ENCODE assay signal across 23 mouse cellular contexts in genomic region chr16:72633846-72634245, GRCm38 (mm10).
DNase-seq lines count a peak whose midpoint lies in the region; ATAC-seq and TF ChIP-seq lines count a peak whose summit lies in the region.
"Had no signal": no experiment of that assay in that cellular context is flagged by ENCODE, and none has a peak within 500 bp of the region (broad histone marks: within the 10 kb centered on the region; RNA-seq: fewer than 3 reads in every experiment).

No protein-coding gene starts in this region.

- no peaks in the 10 kb centered on the region for H3K4me1 ChIP-seq in intestine, embryonic 15.5 days (replicated peaks)
- H3K4me1 ChIP-seq in intestine, postnatal 0 days (replicated peaks; ENCODE audit: control insufficient read depth, insufficient read depth, low read length): no peaks in the 10 kb centered on the region
- no peaks in the 10 kb centered on the region for H3K4me1 ChIP-seq in stomach, embryonic 14.5 days (ENCODE audit: control insufficient read depth, insufficient read depth, low read length)
- H3K4me1 ChIP-seq in stomach, postnatal 0 days (replicated peaks; ENCODE audit: control insufficient read depth, insufficient read depth): no peaks in the 10 kb centered on the region
- H3K4me1 ChIP-seq in stomach, embryonic 16.5 days (ENCODE audit: control insufficient read depth, insufficient read depth, low read length): 0 out of 2 replicates have a peak, but pooled peaks cover 2% of the 10 kb centered on the region
- no peaks in the 10 kb centered on the region for H3K4me1 ChIP-seq in midbrain, embryonic 13.5 days (replicated peaks)
- H3K4me1 ChIP-seq: embryonic facial prominence, embryonic 13.5 days; forebrain, embryonic 13.5 days; heart, embryonic 15.5 days; hindbrain, embryonic 10.5 days; hindbrain, embryonic 15.5 days had no signal

- H3K4me3 ChIP-seq in intestine, embryonic 15.5 days (replicated peaks): no peak overlapping the region
- no peak overlapping the region for H3K4me3 ChIP-seq in intestine, postnatal 0 days (ENCODE audit: low read depth, low read length)
- no peak overlapping the region for H3K4me3 ChIP-seq in stomach, embryonic 14.5 days (ENCODE audit: low read depth, low read length)
- H3K4me3 ChIP-seq in stomach, postnatal 0 days (ENCODE audit: low read depth, low read length): no peak overlapping the region
- no peak overlapping the region for H3K4me3 ChIP-seq in stomach, embryonic 16.5 days (replicated peaks; ENCODE audit: low read length)
- no peak overlapping the region for H3K4me3 ChIP-seq in midbrain, embryonic 13.5 days (replicated peaks)
- H3K4me3 ChIP-seq: embryonic facial prominence, embryonic 13.5 days; forebrain, embryonic 13.5 days; heart, adult 2 months; heart, embryonic 15.5 days; hindbrain, embryonic 10.5 days; hindbrain, embryonic 15.5 days had no signal

- TF ChIP-seq EP300 in stomach, postnatal 0 days (optimal IDR thresholded peaks at IDR 0.05): no peak

- no peaks in the 10 kb centered on the region for H3K36me3 ChIP-seq in intestine, embryonic 15.5 days
- H3K36me3 ChIP-seq in intestine, postnatal 0 days (ENCODE audit: control insufficient read depth, insufficient read depth): no peaks in the 10 kb centered on the region
- no peaks in the 10 kb centered on the region for H3K36me3 ChIP-seq in stomach, embryonic 14.5 days (ENCODE audit: control insufficient read depth, insufficient read depth, low read length)
- H3K36me3 ChIP-seq in stomach, postnatal 0 days (ENCODE audit: control insufficient read depth, insufficient read depth, low read length): no peaks in the 10 kb centered on the region
- no peaks in the 10 kb centered on the region for H3K36me3 ChIP-seq in stomach, embryonic 16.5 days (ENCODE audit: control insufficient read depth, insufficient read depth, low read length)
- H3K36me3 ChIP-seq in midbrain, embryonic 13.5 days: no peaks in the 10 kb centered on the region
- H3K36me3 ChIP-seq: embryonic facial prominence, embryonic 13.5 days; heart, embryonic 15.5 days; hindbrain, embryonic 10.5 days; hindbrain, embryonic 15.5 days had no signal

- H3K4me2 ChIP-seq in intestine, embryonic 15.5 days (replicated peaks): no peak overlapping the region
- H3K4me2 ChIP-seq in intestine, postnatal 0 days (replicated peaks; ENCODE audit: low read depth): no peak overlapping the region
- H3K4me2 ChIP-seq in stomach, embryonic 14.5 days (replicated peaks; ENCODE audit: low read depth, low read length): no peak overlapping the region
- H3K4me2 ChIP-seq in stomach, postnatal 0 days (replicated peaks; ENCODE audit: low read depth): no peak overlapping the region
- no peak overlapping the region for H3K4me2 ChIP-seq in stomach, embryonic 16.5 days (ENCODE audit: low read depth, low read length)
- H3K4me2 ChIP-seq in midbrain, embryonic 13.5 days (replicated peaks): no peak overlapping the region
- H3K4me2 ChIP-seq: embryonic facial prominence, embryonic 13.5 days; forebrain, embryonic 13.5 days; heart, embryonic 11.5 days; heart, embryonic 15.5 days; hindbrain, embryonic 15.5 days had no signal

- no peak overlapping the region for H3K9ac ChIP-seq in intestine, embryonic 15.5 days
- no peak overlapping the region for H3K9ac ChIP-seq in intestine, postnatal 0 days (ENCODE audit: low read depth, low read length)
- no peak overlapping the region for H3K9ac ChIP-seq in stomach, embryonic 14.5 days (replicated peaks; ENCODE audit: low read depth, low read length)
- no peak overlapping the region for H3K9ac ChIP-seq in stomach, postnatal 0 days (ENCODE audit: low read length)
- H3K9ac ChIP-seq in stomach, embryonic 16.5 days (ENCODE audit: low read length): no peak overlapping the region
- no peak overlapping the region for H3K9ac ChIP-seq in midbrain, embryonic 13.5 days (replicated peaks)
- H3K9ac ChIP-seq: embryonic facial prominence, embryonic 13.5 days; forebrain, embryonic 13.5 days; forebrain, postnatal 0 days; heart, embryonic 15.5 days; hindbrain, embryonic 15.5 days had no signal

- WGBS in intestine, embryonic 15.5 days: 36% methylated on average over 6 of the region's 7 CpGs
- WGBS in intestine, postnatal 0 days: 57% methylated on average over 7 of the region's 7 CpGs
- WGBS in stomach, embryonic 14.5 days: 19% methylated on average over 6 of the region's 7 CpGs
- WGBS in stomach, postnatal 0 days: 33% methylated on average over 6 of the region's 7 CpGs
- WGBS in stomach, embryonic 16.5 days: 34% methylated on average over 7 of the region's 7 CpGs
- 50% methylated on average over 6 of the region's 7 CpGs for WGBS in midbrain, embryonic 13.5 days

- no peak for TF ChIP-seq CTCF in intestine, postnatal 0 days (IDR thresholded peaks at IDR 0.05; ENCODE audit: low read depth)
- no peak for TF ChIP-seq CTCF in stomach, postnatal 0 days (IDR thresholded peaks at IDR 0.05; ENCODE audit: low read depth)

- H3K9me3 ChIP-seq in intestine, embryonic 15.5 days: no peaks in the 10 kb centered on the region
- H3K9me3 ChIP-seq in intestine, postnatal 0 days (ENCODE audit: control insufficient read depth): no peaks in the 10 kb centered on the region
- no peaks in the 10 kb centered on the region for H3K9me3 ChIP-seq in stomach, embryonic 14.5 days (ENCODE audit: control insufficient read depth, low read depth, low read length)
- no peaks in the 10 kb centered on the region for H3K9me3 ChIP-seq in stomach, postnatal 0 days (ENCODE audit: control insufficient read depth, low read length)
- no peaks in the 10 kb centered on the region for H3K9me3 ChIP-seq in stomach, embryonic 16.5 days (replicated peaks; ENCODE audit: control insufficient read depth, low read length)
- H3K9me3 ChIP-seq in midbrain, embryonic 13.5 days: no peaks in the 10 kb centered on the region
- H3K9me3 ChIP-seq: embryonic facial prominence, embryonic 13.5 days; forebrain, embryonic 13.5 days; heart, embryonic 15.5 days; hindbrain, embryonic 10.5 days; hindbrain, embryonic 15.5 days had no signal

- no peak for DNase-seq in stomach, postnatal 0 days (ENCODE audit: low spot score)
- peak; percentile 59 for DNase-seq in lung, postnatal 10 days
- DNase-seq in right cerebral cortex, postnatal 10 days (ENCODE audit: low spot score in 2 of 2): no peak
- DNase-seq: adrenal gland, adult 2 months; adrenal gland, postnatal 25 days; cerebellum, adult 2 months; cerebellum, postnatal 10 days; forebrain, postnatal 0 days; gastrocnemius, postnatal 14 days; heart, adult 2 months; heart, postnatal 14 days had no signal

- H3K27ac ChIP-seq in intestine, embryonic 15.5 days: no peak overlapping the region
- H3K27ac ChIP-seq in intestine, postnatal 0 days (ENCODE audit: low read depth, low read length): no peak overlapping the region
- H3K27ac ChIP-seq in stomach, embryonic 14.5 days (ENCODE audit: low read length): no peak overlapping the region
- no peak overlapping the region for H3K27ac ChIP-seq in stomach, postnatal 0 days (replicated peaks)
- no peak overlapping the region for H3K27ac ChIP-seq in stomach, embryonic 16.5 days (ENCODE audit: low read length)
- H3K27ac ChIP-seq in midbrain, embryonic 13.5 days: no peak overlapping the region
- H3K27ac ChIP-seq: embryonic facial prominence, embryonic 13.5 days; forebrain, embryonic 13.5 days; heart, adult 2 months; heart, embryonic 15.5 days; hindbrain, embryonic 10.5 days; hindbrain, embryonic 15.5 days had no signal

- no peaks in the 10 kb centered on the region for H3K27me3 ChIP-seq in intestine, embryonic 15.5 days (replicated peaks)
- no peaks in the 10 kb centered on the region for H3K27me3 ChIP-seq in intestine, postnatal 0 days (replicated peaks; ENCODE audit: control insufficient read depth, insufficient read depth, low read length)
- H3K27me3 ChIP-seq in stomach, embryonic 14.5 days (ENCODE audit: control insufficient read depth, insufficient read depth, low read length): no peaks in the 10 kb centered on the region
- H3K27me3 ChIP-seq in stomach, postnatal 0 days (ENCODE audit: control insufficient read depth, insufficient read depth, low read length): no peaks in the 10 kb centered on the region
- no peaks in the 10 kb centered on the region for H3K27me3 ChIP-seq in stomach, embryonic 16.5 days (ENCODE audit: control insufficient read depth, insufficient read depth, low read length)
- no peaks in the 10 kb centered on the region for H3K27me3 ChIP-seq in midbrain, embryonic 13.5 days
- H3K27me3 ChIP-seq: CH12.LX; embryonic facial prominence, embryonic 13.5 days; forebrain, embryonic 13.5 days; heart, embryonic 15.5 days; hindbrain, embryonic 15.5 days had no signal

- peak; percentile 63 for ATAC-seq in intestine, embryonic 15.5 days
- ATAC-seq in intestine, postnatal 0 days: no peak
- 0 out of 2 replicates have a peak, but pooled peaks have one; percentile 46 for ATAC-seq in stomach, embryonic 14.5 days (ENCODE audit: insufficient number of reproducible peaks, insufficient read depth, low FRiP score, low read depth)
- ATAC-seq in stomach, postnatal 0 days (ENCODE audit: low FRiP score, low TSS enrichment): no peak
- peak; percentile 68; the same call in 1 of the 2 replicates for ATAC-seq in stomach, embryonic 16.5 days (ENCODE audit: insufficient read depth, low FRiP score)
- no peak for ATAC-seq in midbrain, embryonic 13.5 days
- ATAC-seq: forebrain, embryonic 13.5 days; forebrain, postnatal 0 days had no signal

Comparison
In these comparisons a context has a peak if more than half of its experiments do, and no peak if none do; other contexts are left out.
1. ATAC-seq: peak in intestine, embryonic 15.5 days (single experiment), stomach, embryonic 14.5 days (single experiment) and stomach, embryonic 16.5 days (single experiment); none in intestine, postnatal 0 days (single experiment), stomach, postnatal 0 days (single experiment) and midbrain, embryonic 13.5 days (single experiment).